Mouse (Mus musculus) heart, postnatal 0 days (tissue): ENCODE results near the gene Pde8a. TPM values are rescaled to one million over a fixed set of nuclear protein-coding genes. Genes with fewer than 3 reads are reported as not detected.

Experiments used
- ATAC-seq: fragments of 200-750 bp; cut with Nextera tagmentation; 2 replicates; pipeline ENCODE4 v1.8.0; 2017; ENCODE audit warnings: low read depth, moderate number of reproducible peaks, moderate library complexity; ENCODE audit not compliant: insufficient read depth
- DNase-seq: peaks from one replicate; pipeline ENCODE4 v3.0.0-alpha.2; 2016; ENCODE audit warnings: low spot score
- H3K27ac ChIP-seq: fragments of 300-500 bp; sonication (generic); 2 replicates; pipeline ENCODE4 v1.5.1; 2014; ENCODE audit warnings: low read depth, mild to moderate bottlenecking
- H3K27me3 ChIP-seq: fragments of 300-500 bp; sonication (generic); 2 replicates; pipeline ENCODE4 v1.6.1; 2014; ENCODE audit warnings: low read length, mixed read lengths; ENCODE audit not compliant: control insufficient read depth, insufficient read depth
- H3K36me3 ChIP-seq: fragments of 300-500 bp; sonication (generic); replicated peaks from 2 replicates; pipeline ENCODE4 v1.6.1; 2014; ENCODE audit warnings: low read length, mixed read lengths; ENCODE audit not compliant: control insufficient read depth, insufficient read depth
- H3K4me1 ChIP-seq: fragments of 300-500 bp; sonication (generic); 2 replicates; pipeline ENCODE4 v1.6.1; 2014; ENCODE audit warnings: antibody characterized with exemption; ENCODE audit not compliant: control insufficient read depth, insufficient read depth
- H3K4me2 ChIP-seq: fragments of 300-500 bp; sonication (generic); 2 replicates; pipeline ENCODE4 v1.6.1; 2014; ENCODE audit warnings: low read depth, mild to moderate bottlenecking, low read length, moderate library complexity
- H3K4me3 ChIP-seq: fragments of 300-500 bp; sonication (generic); 2 replicates; pipeline ENCODE4 v1.5.1; 2014; ENCODE audit warnings: low read depth, low read length
- H3K9ac ChIP-seq: fragments of 300-500 bp; sonication (generic); replicated peaks from 2 replicates; pipeline ENCODE4 v1.6.1; 2014; ENCODE audit warnings: low read depth, low read length, mixed read lengths
- H3K9me3 ChIP-seq: fragments of 300-500 bp; sonication (generic); replicated peaks from 2 replicates; pipeline ENCODE4 v1.6.1; 2016; ENCODE audit warnings: low read length; ENCODE audit not compliant: control insufficient read depth
- CTCF ChIP-seq: IDR thresholded peaks from 2 replicates; pipeline ENCODE4 v1.5.1; 2016; ENCODE audit warnings: antibody characterized with exemption, control low read depth, low read depth
- EP300 ChIP-seq: IDR thresholded peaks from 2 replicates; pipeline ENCODE4 v1.6.1; 2016; ENCODE audit warnings: antibody characterized with exemption, low read depth
- WGBS: fragments of 180-500 bp; shearing (Covaris S2); extraction: QIAGEN DNeasy Blood & Tissue Kit; methylation state at CpG from one replicate; pipeline ENCODE4 v1.1.7; 2014; 5-methylcytosine and 5-hydroxymethylcytosine counted together
- polyA plus RNA-seq: library from polyadenylated mRNA; unstranded; fragments of >200 nt; fragmentation: Nextera tagmentation; extraction: Ambion mirVana; gene quantifications from 2 replicates; pipeline ENCODE4 v1.2.1, GENCODE M21; 2015
- total RNA-seq: library from RNA; depleted of rRNA; stranded (reverse); fragments of >200 nt; gene quantifications from 2 replicates; pipeline ENCODE4 v1.2.3, GENCODE M21; 2014; ENCODE audit warnings: low replicate concordance

Pde8a gene
- total and polyA plus RNA-seq, 2 experiments from 2014 or later, result 4.5 to 9.6 TPM

GRCm38 (mm10) chr7:81212697-81213346 is 574 bp upstream of the Pde8a start:
- Histone ChIP-seq H3K9ac (peak overlapping the region; percentile 67), H3K4me3 (peak overlapping the region; percentile 64), H3K27ac (peak overlapping the region; percentile 82), H3K9me3 (no peaks in the 10 kb centered on the region), H3K4me2 (peak overlapping the region; percentile 58), H3K36me3 (no peaks in the 10 kb centered on the region), H3K27me3 (0 out of 2 replicates have a peak, but pooled peaks cover 2% of the 10 kb centered on the region), H3K4me1 (peaks cover 5% of the 10 kb centered on the region; the same call in 1 of the 2 replicates)
- peak; percentile 93 for ATAC-seq
- peak; percentile 90 for DNase-seq
- WGBS, result under 1% methylated on average over 57 of the region's 57 CpGs
- TF ChIP-seq EP300 (no peak), CTCF (peak; percentile 32)

- Histone ChIP-seq H3K4me3 (peak overlapping the region; percentile 64), H3K9ac (peak overlapping the region; percentile 67), H3K4me2 (peak overlapping the region; percentile 58), H3K36me3 (no peaks in the 10 kb centered on the region), H3K27me3 (0 out of 2 replicates have a peak, but pooled peaks cover 2% of the 10 kb centered on the region), H3K9me3 (no peaks in the 10 kb centered on the region), H3K4me1 (peaks cover 5% of the 10 kb centered on the region; the same call in 1 of the 2 replicates), H3K27ac (peak overlapping the region; percentile 82)
- DNase-seq (no peak), ATAC-seq (no peak)
- TF ChIP-seq CTCF, result no peak
- TF ChIP-seq EP300, result no peak
- 9% methylated on average over 40 of the region's 40 CpGs for WGBS
These were observed 934 bp downstream of the Pde8a start for GRCm38 (mm10) chr7:81214153-81214907.

GRCm38 (mm10) chr7:81215950-81216349 is 2.6 kb downstream of the Pde8a start:
- no peak overlapping the region for H3K27ac ChIP-seq
- DNase-seq (no peak), ATAC-seq (no peak)
- H3K36me3 ChIP-seq, result no peaks in the 10 kb centered on the region
- H3K9ac ChIP-seq, result no peak overlapping the region
- 90% methylated on average over 1 of the region's 1 CpGs for WGBS
- H3K4me3 ChIP-seq, result no peak overlapping the region
- H3K9me3 ChIP-seq, result no peaks in the 10 kb centered on the region
- H3K4me2 ChIP-seq, result no peak overlapping the region
- TF ChIP-seq EP300 (no peak), CTCF (no peak)
- H3K27me3 ChIP-seq, result no peaks in the 10 kb centered on the region
- H3K4me1 ChIP-seq, result peaks cover 5% of the 10 kb centered on the region; the same call in 1 of the 2 replicates

GRCm38 (mm10) chr7:81219321-81219720 is 5.9 kb downstream of the Pde8a start:
- no peak for DNase-seq
- Histone ChIP-seq H3K27me3 (no peaks in the 10 kb centered on the region), H3K9me3 (no peaks in the 10 kb centered on the region), H3K9ac (no peak overlapping the region), H3K4me3 (no peak overlapping the region), H3K4me2 (no peak overlapping the region), H3K27ac (no peak overlapping the region), H3K36me3 (no peaks in the 10 kb centered on the region), H3K4me1 (no peaks in the 10 kb centered on the region)
- 68% methylated on average over 7 of the region's 7 CpGs for WGBS
- TF ChIP-seq CTCF (no peak), EP300 (no peak)
- no peak for ATAC-seq

GRCm38 (mm10) chr7:81220381-81220780 is 7.0 kb downstream of the Pde8a start:
- ATAC-seq (no peak), DNase-seq (no peak)
- 70% methylated on average over 3 of the region's 3 CpGs for WGBS
- Histone ChIP-seq H3K4me3 (no peak overlapping the region), H3K4me1 (no peaks in the 10 kb centered on the region), H3K4me2 (no peak overlapping the region), H3K36me3 (no peaks in the 10 kb centered on the region), H3K9me3 (no peaks in the 10 kb centered on the region), H3K9ac (no peak overlapping the region), H3K27ac (no peak overlapping the region), H3K27me3 (no peaks in the 10 kb centered on the region)
- TF ChIP-seq EP300 (no peak), CTCF (no peak)
